Mouse (Mus musculus): Measurements from ENCODE around the gene Arhgef5.

GRCm38 (mm10) chr6:43338804-43339203 is 73.4 kb downstream of the Arhgef5 start:
- no peak for TF ChIP-seq POLR2AphosphoS2 (IDR thresholded peaks at IDR 0.05; ENCODE audit: insufficient read length, low read depth)
- TF ChIP-seq MYOG (IDR thresholded peaks at IDR 0.05; ENCODE audit: control insufficient read depth in 1 of 3, insufficient read depth in 1 of 3, insufficient read length in 2 of 3, low read depth in 2 of 3), result no peak
- TF ChIP-seq POLR2A (IDR thresholded peaks at IDR 0.05; ENCODE audit: insufficient read length, low read depth), result no peak
- TF ChIP-seq E2F4 (IDR thresholded peaks at IDR 0.05; ENCODE audit: insufficient read depth), result no peak
- TF ChIP-seq MAX (IDR thresholded peaks at IDR 0.05; ENCODE audit: low read depth), result no peak
- no peak for TF ChIP-seq TCF3 (IDR thresholded peaks at IDR 0.05; ENCODE audit: insufficient read length, low read depth)
- no peak for TF ChIP-seq USF1 (IDR thresholded peaks at IDR 0.05; ENCODE audit: low read depth)
- no peak for TF ChIP-seq TCF12 (IDR thresholded peaks at IDR 0.05; ENCODE audit: insufficient read depth, poor library complexity, severe bottlenecking)
